Mouse (Mus musculus) macrophage (primary cell): ENCODE results near the gene Lelp1. TPM values are rescaled to one million over a fixed set of nuclear protein-coding genes. Genes with fewer than 3 reads are reported as not detected.

ENCODE experiments used
- polyA plus RNA-seq: library from polyadenylated mRNA; stranded (reverse); fragments of 250-400 nt; gene quantifications from 3 replicates; pipeline ENCODE4 v1.2.4, GENCODE M21; 2018; ENCODE audit warnings: inconsistent platforms

Lelp1 gene
- polyA plus RNA-seq, 1 experiment from 2014 or later = not detected

Other genes starting within 250 kb of the Lelp1 start
- not detected in 3 replicates for gene Pglyrp3, start 128.2 kb downstream of the Lelp1 start, polyA plus RNA-seq
- not detected in 3 replicates for gene Lor, start 59.6 kb downstream of the Lelp1 start, polyA plus RNA-seq
- gene Prr9, start 18.8 kb downstream of the Lelp1 start, polyA plus RNA-seq = not detected in 3 replicates
- not detected in 3 replicates for gene Sprr2a1, start 73.1 kb upstream of the Lelp1 start, polyA plus RNA-seq
- not detected in 3 replicates for gene Sprr2a2, start 73.2 kb upstream of the Lelp1 start, polyA plus RNA-seq
- not detected in 3 replicates for gene Sprr2a3, start 142.7 kb upstream of the Lelp1 start, polyA plus RNA-seq
- not detected in 3 replicates for gene Sprr2b, start 173.9 kb upstream of the Lelp1 start, polyA plus RNA-seq
- not detected in 3 replicates for gene Sprr2d, start 196.4 kb upstream of the Lelp1 start, polyA plus RNA-seq
- gene Sprr2e, start 209.4 kb upstream of the Lelp1 start, polyA plus RNA-seq = not detected in 3 replicates
- not detected in 3 replicates for gene Sprr2f, start 222.4 kb upstream of the Lelp1 start, polyA plus RNA-seq
- gene Sprr2h, start 242.9 kb upstream of the Lelp1 start, polyA plus RNA-seq = not detected in 3 replicates